Mouse (Mus musculus) heart, adult 10 weeks (tissue): ENCODE data around the gene Homer2. TPM values are rescaled to one million over a fixed set of nuclear protein-coding genes. Genes with fewer than 3 reads are reported as not detected.

Experiments used
- polyA plus RNA-seq: library from polyadenylated mRNA; stranded (reverse); fragments of 350-450 nt; fragmentation: Illumina TruSeq; extraction: RNeasy Lipid Tissue Mini Kit (QIAGEN cat#74804); gene quantifications from one replicate; pipeline ENCODE4 v1.2.3, GENCODE M21; 2014; ENCODE audit warnings: low read depth, low replicate concordance

Gene Homer2
- polyA plus RNA-seq = 54.0 TPM

DNA sequence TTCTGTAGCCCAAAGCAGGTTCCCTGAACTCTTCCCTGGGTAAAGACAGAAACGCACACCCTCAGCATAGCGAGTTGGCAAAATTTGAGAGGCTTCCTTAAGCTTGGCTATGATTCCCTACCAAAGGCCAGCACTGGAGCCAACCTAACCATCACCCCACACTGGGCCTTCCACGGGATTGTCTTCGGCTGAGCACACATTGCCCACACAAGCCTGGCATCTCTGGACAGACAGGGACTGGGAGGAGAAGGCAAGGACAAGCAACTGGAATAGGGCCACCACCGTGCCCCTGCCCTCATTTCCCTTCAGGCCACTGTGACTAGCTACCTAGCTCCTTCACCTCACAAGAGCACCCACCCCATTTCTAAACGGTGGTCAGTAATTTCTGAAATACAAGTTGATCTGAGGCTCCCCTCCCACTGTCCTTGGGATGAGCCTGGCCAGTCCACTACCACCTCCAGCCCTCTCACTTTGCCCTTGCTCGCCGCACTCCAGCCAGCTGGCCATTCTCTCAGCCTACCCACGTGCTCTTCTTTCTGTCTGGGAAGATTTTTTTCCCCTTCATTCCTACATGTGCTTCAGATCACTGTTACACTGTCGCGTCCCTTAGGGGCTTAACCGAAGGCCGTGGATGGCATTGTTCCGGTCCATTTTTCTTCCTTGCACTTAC is at the start of gene Homer2:
Gene Homer2, minus strand, starts transcription at position 57 of the 670 bp plus-strand sequence.

GRCm38 (mm10) chr7:81571108-81571940 is 136.0 kb downstream of the Homer2 start, which contains the start of gene Whamm:
Gene Whamm (plus strand): TSS chr7:81571266.

GRCm38 (mm10) chr7:81566892-81567291 is 140.4 kb downstream of the Homer2 start, which contains the start of gene Fsd2:
Gene Fsd2 (minus strand): TSS chr7:81566944.

Other genes with a start within 250 kb of the Homer2 start
- gene Ap3b2, start 213.6 kb downstream of the Homer2 start, polyA plus RNA-seq = 0.18 TPM
- not detected for gene BC048679, start 209.2 kb downstream of the Homer2 start, polyA plus RNA-seq
- gene Fsd2, start 140.6 kb downstream of the Homer2 start, polyA plus RNA-seq = 169 TPM
- 8.9 TPM for gene Whamm, start 136.3 kb downstream of the Homer2 start, polyA plus RNA-seq
- gene Ramac, start 55.4 kb upstream of the Homer2 start, polyA plus RNA-seq = 47.9 TPM
- gene 3110040N11Rik, start 82.0 kb upstream of the Homer2 start, polyA plus RNA-seq = 34.3 TPM
- gene Btbd1, start 121.9 kb upstream of the Homer2 start, polyA plus RNA-seq = 136 TPM
- not detected for gene Gm10160, start 148.3 kb upstream of the Homer2 start, polyA plus RNA-seq
- 12.3 TPM for gene Tm6sf1, start 151.5 kb upstream of the Homer2 start, polyA plus RNA-seq
- gene Hdgfl3, start 226.9 kb upstream of the Homer2 start, polyA plus RNA-seq = 7.1 TPM